Mouse (Mus musculus): ENCODE results near the gene Tesc. TPM values are rescaled to one million over a fixed set of nuclear protein-coding genes. Genes with fewer than 3 reads are reported as not detected.

The Tesc gene
- polyA plus RNA-seq, 1 experiment from 2014 or later = 29.5 TPM

GRCm38 (mm10) chr5:118011796-118012195 lies 15.7 kb upstream of the Tesc start:
- CTCF ChIA-PET = interaction anchor here (1.0 to 1.8 kb wide), 2 partner anchors 9 to 55 kb away, joined by 3 to 4 read pairs; no protein-coding TSS in a partner anchor
- TF ChIP-seq CTCF (IDR thresholded peaks at IDR 0.05) = no peak

GRCm38 (mm10) chr5:118015028-118015427 lies 12.5 kb upstream of the Tesc start:
- POLR2A ChIA-PET = no interaction called here
- CTCF ChIA-PET = interaction anchor here (2.0 to 6.4 kb wide), 3 partner anchors 12 to 54 kb away, joined by 14 to 34 read pairs (median 14); no protein-coding TSS in a partner anchor
- DNase-seq (ENCODE audit: low read depth, low spot score) (peak; percentile 25), ATAC-seq (peak; percentile 60)
- no peaks in the 10 kb centered on the region for H3K27me3 ChIP-seq
- in situ Hi-C loops (cut with MboI; ENCODE audit: low pct_unique_long_range_greater_than_20kb) = no loop called here
- TF ChIP-seq CTCF (IDR thresholded peaks at IDR 0.05) = no peak

More at GRCm38 (mm10) chr5:118011796-118012195, 15.7 kb upstream of the Tesc start:
- ATAC-seq (no peak), DNase-seq (ENCODE audit: low read depth, low spot score) (no peak)
- POLR2A ChIA-PET = no interaction called here
- H3K27me3 ChIP-seq = no peaks in the 10 kb centered on the region
- in situ Hi-C loops (cut with MboI; ENCODE audit: low pct_unique_long_range_greater_than_20kb) = no loop called here

GRCm38 (mm10) chr5:118015669-118016068 lies 11.9 kb upstream of the Tesc start:
- POLR2A ChIA-PET = no interaction called here
- no peak for DNase-seq (ENCODE audit: low read depth, low spot score)
- no peaks in the 10 kb centered on the region for H3K27me3 ChIP-seq
- TF ChIP-seq CTCF (IDR thresholded peaks at IDR 0.05) = no peak
- CTCF ChIA-PET = interaction anchor here (2.0 to 6.4 kb wide), 2 partner anchors 51 to 53 kb away, joined by 14 to 34 read pairs; no protein-coding TSS in a partner anchor
- no peak for ATAC-seq
- in situ Hi-C loops (cut with MboI; ENCODE audit: low pct_unique_long_range_greater_than_20kb) = no loop called here

GRCm38 (mm10) chr5:118017527-118017926 lies 10.0 kb upstream of the Tesc start:
- no peaks in the 10 kb centered on the region for H3K27me3 ChIP-seq
- POLR2A ChIA-PET = interaction anchor here (0.7 kb wide), 1 partner anchor 738 kb away, joined by 6 read pairs; no protein-coding TSS in a partner anchor
- CTCF ChIA-PET = interaction anchor here (1.5 to 6.4 kb wide), 3 partner anchors 13 to 51 kb away, joined by 3 to 34 read pairs (median 3); no protein-coding TSS in a partner anchor
- TF ChIP-seq CTCF (IDR thresholded peaks at IDR 0.05) = no peak
- ATAC-seq (no peak), DNase-seq (ENCODE audit: low read depth, low spot score) (no peak)
- in situ Hi-C loops (cut with MboI; ENCODE audit: low pct_unique_long_range_greater_than_20kb) = no loop called here

- ChIA-PET CTCF (interaction anchor here (6.4 kb wide), 1 partner anchor 49 kb away, joined by 34 read pairs; no protein-coding TSS in a partner anchor), POLR2A (no interaction called here)
- H3K27me3 ChIP-seq = no peaks in the 10 kb centered on the region
- ATAC-seq = no peak
- in situ Hi-C loops (cut with MboI; ENCODE audit: low pct_unique_long_range_greater_than_20kb) = no loop called here
- DNase-seq (ENCODE audit: low read depth, low spot score) = no peak
- no peak for TF ChIP-seq CTCF (IDR thresholded peaks at IDR 0.05)
Observed at GRCm38 (mm10) chr5:118019905-118020304, 7.6 kb upstream of the Tesc start.

GRCm38 (mm10) chr5:118023053-118023452 lies 4.5 kb upstream of the Tesc start:
- CTCF ChIA-PET = interaction anchor here (0.8 kb wide), 2 partner anchors 15 to 44 kb away, joined by 3 read pairs; no protein-coding TSS in a partner anchor
- in situ Hi-C loops (cut with MboI; ENCODE audit: low pct_unique_long_range_greater_than_20kb) = no loop called here
- DNase-seq (ENCODE audit: low read depth, low spot score) = no peak
- no peak for ATAC-seq
- H3K27me3 ChIP-seq = peaks cover 13% of the 10 kb centered on the region
- no peak for TF ChIP-seq CTCF (IDR thresholded peaks at IDR 0.05)
- POLR2A ChIA-PET = no interaction called here

- POLR2A ChIA-PET = interaction anchor here (1.2 to 1.3 kb wide), 2 partner anchors 38 to 43 kb away, joined by 4 to 5 read pairs; no protein-coding TSS in a partner anchor
- ATAC-seq (no peak), DNase-seq (ENCODE audit: low read depth, low spot score) (no peak)
- CTCF ChIA-PET = interaction anchor here (0.8 to 1.6 kb wide), 3 partner anchors 28 to 44 kb away, joined by 3 to 4 read pairs (median 4); no protein-coding TSS in a partner anchor
- no peak for TF ChIP-seq CTCF (IDR thresholded peaks at IDR 0.05)
- in situ Hi-C loops (cut with MboI; ENCODE audit: low pct_unique_long_range_greater_than_20kb) = no loop called here
- peaks cover 17% of the 10 kb centered on the region for H3K27me3 ChIP-seq
Observed at GRCm38 (mm10) chr5:118025880-118026279, 1.7 kb upstream of the Tesc start.

- in situ Hi-C loops (cut with MboI; ENCODE audit: low pct_unique_long_range_greater_than_20kb) = no loop called here
- CTCF ChIA-PET = interaction anchor here (0.8 to 1.6 kb wide), 3 partner anchors 28 to 43 kb away, joined by 3 to 4 read pairs (median 4); no protein-coding TSS in a partner anchor
- H3K27me3 ChIP-seq = peaks cover 17% of the 10 kb centered on the region
- ATAC-seq (no peak), DNase-seq (ENCODE audit: low read depth, low spot score) (no peak)
- no peak for TF ChIP-seq CTCF (IDR thresholded peaks at IDR 0.05)
- POLR2A ChIA-PET = interaction anchor here (1.2 to 1.3 kb wide), 2 partner anchors 38 to 43 kb away, joined by 4 to 5 read pairs; no protein-coding TSS in a partner anchor
Observed at GRCm38 (mm10) chr5:118026343-118026742, 1.2 kb upstream of the Tesc start.

GRCm38 (mm10) chr5:118027101-118027697 lies 344 bp upstream of the Tesc start:
- TF ChIP-seq CTCF (IDR thresholded peaks at IDR 0.05) = no peak
- DNase-seq (ENCODE audit: low read depth, low spot score) = no peak
- ChIA-PET CTCF (interaction anchor here (0.8 to 1.6 kb wide), 3 partner anchors 36 to 43 kb away, joined by 3 to 4 read pairs (median 3); no protein-coding TSS in a partner anchor), POLR2A (interaction anchor here (1.0 to 1.3 kb wide), 2 partner anchors 9 to 42 kb away, joined by 4 read pairs; no protein-coding TSS in a partner anchor)
- in situ Hi-C loops (cut with MboI; ENCODE audit: low pct_unique_long_range_greater_than_20kb) = no loop called here
- no peak for ATAC-seq
- H3K27me3 ChIP-seq = peaks cover 17% of the 10 kb centered on the region

GRCm38 (mm10) chr5:118028191-118029034 lies 870 bp downstream of the Tesc start:
- no peak for TF ChIP-seq CTCF (IDR thresholded peaks at IDR 0.05)
- CTCF ChIA-PET = interaction anchor here (1.4 kb wide), 1 partner anchor 35 kb away, joined by 3 read pairs; no protein-coding TSS in a partner anchor
- POLR2A ChIA-PET = interaction anchor here (1.0 kb wide), 1 partner anchor 8 kb away, joined by 4 read pairs; no protein-coding TSS in a partner anchor
- in situ Hi-C loops (cut with MboI; ENCODE audit: low pct_unique_long_range_greater_than_20kb) = no loop called here
- ATAC-seq = peak; percentile 32
- DNase-seq (ENCODE audit: low read depth, low spot score) = no peak
- H3K27me3 ChIP-seq = peaks cover 17% of the 10 kb centered on the region
